Mouse (Mus musculus): Measurements from ENCODE around the gene Nr4a1.

- TF ChIP-seq CTCF (IDR thresholded peaks at IDR 0.05; ENCODE audit: low read depth, low read length) = peak; percentile 75
- no peak for TF ChIP-seq POLR2A (IDR thresholded peaks at IDR 0.05; ENCODE audit: insufficient read depth, low read length)
Observed at GRCm38 (mm10) chr15:101242645-101243044, 11.4 kb upstream of the Nr4a1 start.

All from ES-Bruce4 (cell line).